Mouse (Mus musculus) frontal cortex, postnatal 25 days (tissue): ENCODE data around the gene Bax.
"Not testable (repeated sequence)": the region's sequence is repeated elsewhere in the genome, so short reads cannot be mapped to it uniquely, and the experiment has no call there.

Experiments
- DNase-seq, 2 experiments: peaks; one replicate each; pipeline ENCODE4 v3.0.0; 2022; ENCODE audit warnings: low spot score in 2 of 2

Gene Bax

GRCm38 (mm10) chr7:45466283-45467089, at the start of gene Bax:
Gene Bax (minus strand): TSS chr7:45466898.
- DNase-seq = peak; percentile 86 to 93

GRCm38 (mm10) chr7:45515436-45515835, 48.7 kb upstream of the Bax start:
- DNase-seq = no peak

- DNase-seq = no peak
Observed at GRCm38 (mm10) chr7:45514411-45514810, 47.7 kb upstream of the Bax start.

- peak; percentile 78 to 84 for DNase-seq
Observed at GRCm38 (mm10) chr7:45509912-45510787, 43.5 kb upstream of the Bax start, which contains the start of gene Nucb1. Gene Nucb1 (minus strand): TSS chr7:45510406.

GRCm38 (mm10) chr7:45509181-45509882, 42.6 kb upstream of the Bax start:
- DNase-seq = no peak

GRCm38 (mm10) chr7:45508561-45508960, 41.9 kb upstream of the Bax start:
- DNase-seq = no peak

- DNase-seq = no peak
Observed at GRCm38 (mm10) chr7:45507583-45507982, 40.9 kb upstream of the Bax start.

GRCm38 (mm10) chr7:45498427-45498826, 31.7 kb upstream of the Bax start:
- DNase-seq = no peak

- no peak for DNase-seq
Observed at GRCm38 (mm10) chr7:45494548-45494947, 27.9 kb upstream of the Bax start.

- no peak for DNase-seq
Observed at GRCm38 (mm10) chr7:45492951-45493350, 26.3 kb upstream of the Bax start.

- DNase-seq = no peak
Observed at GRCm38 (mm10) chr7:45492225-45492844, 25.6 kb upstream of the Bax start.

GRCm38 (mm10) chr7:45491264-45491663, 24.6 kb upstream of the Bax start:
- DNase-seq = no peak

GRCm38 (mm10) chr7:45490822-45491221, 24.1 kb upstream of the Bax start:
- no peak for DNase-seq

- DNase-seq = no peak
Observed at GRCm38 (mm10) chr7:45489578-45489977, 22.9 kb upstream of the Bax start.

- no peak for DNase-seq
Observed at GRCm38 (mm10) chr7:45488293-45489204, 21.9 kb upstream of the Bax start, which contains the start of gene Dhdh. Gene Dhdh (minus strand): TSS chr7:45488805.

- no peak for DNase-seq
Observed at GRCm38 (mm10) chr7:45487861-45488292, 21.2 kb upstream of the Bax start.

GRCm38 (mm10) chr7:45486761-45487415, 20.2 kb upstream of the Bax start, which contains the start of gene Gm45808:
Gene Gm45808 (minus strand): TSS chr7:45486811.
- no peak for DNase-seq

- DNase-seq = no peak
Observed at GRCm38 (mm10) chr7:45486158-45486557, 19.5 kb upstream of the Bax start.

GRCm38 (mm10) chr7:45484985-45485384, 18.3 kb upstream of the Bax start:
- not testable (repeated sequence) for DNase-seq

GRCm38 (mm10) chr7:45482166-45482565, 15.5 kb upstream of the Bax start:
- no peak for DNase-seq
